Mouse (Mus musculus) cerebellum, adult (tissue): ENCODE data around the gene Plcg1.

Experiments used
- ATAC-seq: cut with Nextera tagmentation; 2 replicates; pipeline ENCODE4 v1.9.2; 2017; ENCODE audit warnings: mild to moderate bottlenecking, moderate library complexity, mixed read lengths; ENCODE audit not compliant: insufficient number of reproducible peaks, low FRiP score, low TSS enrichment

Plcg1 gene

DNA sequence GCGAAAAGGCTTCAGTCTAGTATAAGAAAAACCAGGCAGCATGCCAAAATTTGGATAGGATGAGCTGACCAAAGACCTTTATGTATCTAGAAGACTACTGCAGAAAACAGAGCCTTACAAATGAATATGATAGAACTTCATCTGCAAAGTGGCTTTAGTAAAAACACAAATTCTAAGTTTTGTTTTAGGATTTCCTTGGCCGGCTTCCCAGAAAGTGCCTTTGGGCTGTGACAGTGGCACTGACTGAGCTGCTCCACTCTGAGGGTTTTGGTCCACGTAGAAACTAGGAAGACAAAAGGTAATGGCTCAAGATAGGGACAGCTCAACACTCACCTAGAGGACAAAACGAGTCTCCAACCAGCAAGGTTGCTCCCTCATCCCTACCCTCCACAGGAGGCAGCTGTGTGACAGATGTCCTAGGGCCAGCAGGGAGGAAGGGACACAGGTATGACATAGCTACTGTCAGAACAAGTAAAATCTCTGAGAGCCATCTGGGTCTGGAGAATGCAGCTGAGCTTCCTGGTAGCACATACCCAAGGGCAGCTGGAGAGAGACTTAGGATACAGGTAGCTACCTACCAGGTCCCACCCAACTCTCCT lies 37.1 kb downstream of the Plcg1 start:
- no peak for ATAC-seq

DNA sequence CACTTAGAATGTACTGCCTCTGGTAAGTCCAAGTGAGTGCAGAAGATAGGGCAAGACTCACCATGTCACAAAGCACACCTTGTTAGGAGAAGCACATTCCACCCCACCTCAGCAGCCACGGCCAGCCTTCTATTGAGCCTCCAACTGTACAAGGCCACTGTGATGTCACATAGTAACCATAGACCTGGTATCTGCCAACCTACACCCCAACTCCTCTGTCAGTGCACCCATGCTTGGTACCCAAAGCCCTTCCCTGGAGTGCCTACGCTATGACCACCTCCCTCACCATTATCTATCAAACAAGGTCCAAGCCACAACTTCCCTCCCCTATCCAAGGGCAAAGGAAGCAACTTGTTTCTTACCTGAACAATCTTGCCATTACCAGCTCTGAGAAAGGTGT lies 37.9 kb downstream of the Plcg1 start:
- ATAC-seq: no peak

DNA sequence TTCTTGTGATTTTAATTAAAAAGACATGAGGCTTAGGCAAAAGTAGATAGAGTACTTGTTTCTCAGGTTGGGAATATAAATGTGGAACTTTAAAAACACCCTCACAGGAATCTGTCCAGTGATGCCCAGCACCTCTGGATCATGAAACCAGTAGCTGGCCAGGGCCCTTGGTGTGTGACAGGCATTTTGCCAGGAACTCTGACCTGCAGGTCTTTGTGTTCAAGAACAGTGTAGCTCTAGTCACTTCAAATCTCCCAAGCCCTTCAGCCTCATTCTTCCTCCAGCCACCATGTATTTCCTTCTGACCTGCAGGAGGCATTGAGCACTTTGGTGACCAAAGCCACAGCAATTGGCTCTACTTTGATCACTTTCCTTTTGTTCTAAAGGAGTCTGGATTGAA lies 39.3 kb downstream of the Plcg1 start:
- ATAC-seq: no peak

- ATAC-seq: no peak
These were observed 39.8 kb downstream of the Plcg1 start for GRCm38 (mm10) chr2:160770871-160771270.

GRCm38 (mm10) chr2:160771325-160772276 lies 40.5 kb downstream of the Plcg1 start:
- 0 out of 2 replicates have a peak, but pooled peaks have one; percentile 24 for ATAC-seq

DNA sequence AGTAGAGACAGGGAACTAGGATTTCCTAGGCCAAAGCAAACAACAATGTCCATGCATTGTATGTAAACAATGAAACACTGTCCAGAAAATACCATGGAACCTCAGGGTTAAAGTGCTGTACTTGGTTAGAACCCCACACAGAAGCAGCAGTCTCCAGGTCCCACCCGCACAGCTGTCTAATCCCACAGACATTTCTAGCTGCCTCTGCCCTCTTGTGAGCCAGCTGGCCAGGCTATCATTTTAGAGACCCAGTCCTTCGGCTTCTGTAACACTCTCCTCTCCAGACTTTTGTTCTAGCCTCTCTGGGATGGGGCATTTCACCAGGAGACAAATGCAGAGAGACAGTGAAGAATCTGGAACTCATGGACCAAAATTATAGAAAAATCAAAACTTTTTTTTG lies 46.9 kb downstream of the Plcg1 start:
- no peak for ATAC-seq

GRCm38 (mm10) chr2:160780154-160780833 lies 49.2 kb downstream of the Plcg1 start:
- ATAC-seq: no peak

DNA sequence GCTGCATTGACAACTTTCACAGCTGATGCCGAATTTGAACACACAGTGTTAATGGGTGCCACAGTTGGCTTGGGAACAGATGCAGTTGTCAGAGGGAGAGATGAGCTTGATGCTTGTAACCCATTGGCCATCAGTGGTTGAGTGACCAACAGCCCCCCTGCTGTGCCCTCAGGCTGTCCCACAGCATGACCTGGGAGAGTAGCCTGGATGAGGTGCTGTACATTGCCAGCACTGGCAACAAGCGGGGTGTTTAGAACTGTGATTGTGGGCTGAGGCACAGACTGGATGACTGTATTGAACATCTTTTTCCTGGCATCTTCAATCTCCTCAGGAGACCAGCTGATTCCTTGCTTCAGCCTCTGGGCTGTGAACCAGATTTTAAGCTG lies 49.7 kb downstream of the Plcg1 start:
- ATAC-seq: 0 out of 2 replicates have a peak, but pooled peaks have one; percentile 37

GRCm38 (mm10) chr2:160786333-160786732 lies 55.2 kb downstream of the Plcg1 start:
- ATAC-seq: no peak

DNA sequence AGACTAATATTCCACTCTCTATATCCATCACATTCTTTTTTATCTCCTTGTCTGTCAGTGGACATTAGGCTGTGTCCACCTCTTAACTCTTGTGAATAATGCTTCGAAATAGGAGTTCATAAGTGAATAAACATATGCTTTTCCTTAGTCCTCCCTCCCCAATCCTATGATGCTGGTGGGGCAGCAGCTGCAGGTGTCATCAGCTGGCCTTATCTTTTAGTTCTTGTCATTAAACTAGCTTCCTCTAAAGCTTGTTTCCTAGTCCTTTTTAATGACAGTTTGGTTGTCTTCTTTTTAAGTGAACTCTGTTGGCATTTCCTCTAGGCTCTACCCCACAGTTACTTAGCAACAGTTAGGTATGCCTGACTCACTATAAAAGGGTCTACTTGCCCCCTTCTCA lies 57.9 kb downstream of the Plcg1 start:
- no peak for ATAC-seq

GRCm38 (mm10) chr2:160789741-160790140 lies 58.6 kb downstream of the Plcg1 start:
- no peak for ATAC-seq

DNA sequence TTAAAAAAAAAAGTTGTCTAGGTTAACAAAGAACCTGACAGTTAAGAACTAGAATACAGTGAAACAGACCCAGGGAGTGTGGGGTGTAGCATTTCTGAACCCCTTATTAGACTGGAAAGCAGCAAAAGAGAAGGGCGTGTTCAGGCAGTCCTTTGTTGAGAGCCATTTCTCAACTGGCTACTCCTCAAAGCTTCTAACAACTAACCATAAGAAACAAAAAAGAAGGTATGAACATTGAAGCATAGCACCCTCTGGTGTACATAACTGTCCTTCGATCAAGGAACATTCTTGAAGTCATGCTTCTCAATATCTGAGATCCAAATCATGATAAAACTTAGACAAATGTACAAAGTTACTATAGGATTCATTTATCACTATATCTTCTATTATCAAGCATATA lies 62.0 kb downstream of the Plcg1 start:
- no peak for ATAC-seq

GRCm38 (mm10) chr2:160796973-160797372 lies 65.9 kb downstream of the Plcg1 start:
- peak; percentile 80 for ATAC-seq

GRCm38 (mm10) chr2:160798206-160798605 lies 67.1 kb downstream of the Plcg1 start:
- ATAC-seq: no peak

DNA sequence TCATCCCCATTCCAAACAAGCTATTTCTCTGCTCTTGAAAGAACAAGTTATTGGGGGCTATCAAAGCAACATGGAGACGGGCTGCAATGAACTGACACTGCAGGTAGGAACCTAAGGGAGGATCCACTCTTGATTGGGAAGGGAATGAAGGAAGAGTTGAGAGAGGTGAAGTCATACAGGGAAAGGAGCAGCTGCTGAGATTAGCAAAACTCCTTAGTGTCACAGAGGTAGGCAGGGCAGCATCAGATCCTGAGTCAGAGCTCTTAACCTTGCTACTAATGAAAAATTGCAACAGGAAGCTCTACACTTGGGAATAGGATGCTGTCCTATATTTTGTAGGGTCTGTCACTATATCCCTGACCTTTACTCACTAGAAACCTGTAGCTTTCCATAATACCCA lies 69.9 kb downstream of the Plcg1 start:
- ATAC-seq: no peak

DNA sequence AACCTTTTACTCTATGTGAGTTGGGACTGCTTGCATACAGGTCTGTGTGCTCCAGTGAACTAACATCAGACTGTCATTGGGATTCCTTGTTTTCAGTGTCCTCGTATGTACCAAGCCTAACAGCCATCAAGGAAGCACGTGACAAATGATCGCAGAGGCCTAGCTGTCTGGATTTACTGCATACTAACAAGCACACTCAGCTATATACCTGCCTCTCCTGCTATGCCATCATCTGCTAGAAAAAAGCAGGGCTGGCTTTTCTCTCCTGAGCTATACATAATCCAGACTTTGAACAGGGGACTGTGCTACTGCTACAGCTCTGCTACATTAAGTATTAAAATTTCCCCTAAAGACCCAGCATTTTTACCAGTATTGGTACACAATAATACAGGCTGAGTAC lies 71.2 kb downstream of the Plcg1 start:
- ATAC-seq: no peak

- ATAC-seq: no peak
These were observed 73.9 kb downstream of the Plcg1 start for GRCm38 (mm10) chr2:160804794-160805527.

GRCm38 (mm10) chr2:160806091-160806521 lies 75.0 kb downstream of the Plcg1 start:
- no peak for ATAC-seq

- ATAC-seq: no peak
These were observed 79.3 kb downstream of the Plcg1 start for GRCm38 (mm10) chr2:160810376-160810775.

DNA sequence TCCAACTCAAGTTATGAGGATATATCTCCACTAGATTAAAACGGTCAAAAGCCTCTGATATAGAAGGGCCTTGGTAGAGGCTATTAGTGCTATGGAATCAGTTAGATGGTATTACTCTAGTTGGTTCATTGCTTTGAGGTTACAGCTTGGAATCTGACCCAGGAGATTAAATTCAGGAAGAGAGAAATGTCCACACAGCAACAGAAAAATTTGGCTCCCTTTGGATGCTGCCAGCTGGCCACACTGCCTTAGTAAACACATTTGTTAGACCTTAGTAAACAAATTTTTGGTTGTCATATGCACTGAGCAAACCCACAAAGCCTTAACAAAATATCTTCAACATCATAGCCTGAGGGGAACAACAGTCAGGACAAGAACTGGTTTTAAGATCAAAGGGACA lies 79.7 kb downstream of the Plcg1 start:
- ATAC-seq: no peak
